Mouse (Mus musculus): ENCODE results near the gene Znrf1.

GRCm38 (mm10) chr8:111535491-111535890 lies 406 bp upstream of the Znrf1 start:
- TF ChIP-seq CTCF (IDR thresholded peaks at IDR 0.05; ENCODE audit: control insufficient read depth, insufficient read depth, insufficient read length) (no peak), MYOG (IDR thresholded peaks at IDR 0.05; ENCODE audit: control insufficient read depth, extremely low read depth, insufficient read length) (no peak), USF1 (IDR thresholded peaks at IDR 0.05; ENCODE audit: low read depth) (no peak), MAX (IDR thresholded peaks at IDR 0.05) (no peak)

Measured in C2C12 (cell line).